Mouse (Mus musculus) ES-Bruce4 (cell line): ENCODE results near the gene Cldn3.
A peak's percentile ranks its signal among the peaks of the same experiment; 100 is the strongest.

Experiments used
- CTCF ChIP-seq: IDR thresholded peaks from one replicate; pipeline ENCODE4 v1.8.1; 2011; ENCODE audit warnings: low read depth, low read length
- EP300 ChIP-seq: IDR thresholded peaks from 2 replicates; pipeline ENCODE4 v1.6.1; 2011; ENCODE audit warnings: low read depth, low read length; ENCODE audit not compliant: insufficient read depth
- POLR2A ChIP-seq: IDR thresholded peaks from one replicate; pipeline ENCODE4 v1.8.1; 2011; ENCODE audit warnings: low read length; ENCODE audit not compliant: insufficient read depth

GRCm38 (mm10) chr5:134973526-134973925 is 12.5 kb upstream of the Cldn3 start:
- TF ChIP-seq CTCF (no peak), EP300 (0 out of 2 replicates have a peak, but pooled peaks have one; percentile 51), POLR2A (no peak)
